Mouse (Mus musculus) spleen, postnatal 14 days (tissue): ENCODE results near the gene Itga2b.
"Not testable (repeated sequence)": the region's sequence is repeated elsewhere in the genome, so short reads cannot be mapped to it uniquely, and the experiment has no call there.

Source experiments
- DNase-seq, 2 experiments: peaks; one replicate each; pipeline ENCODE4 v3.0.0; 2021 to 2022; ENCODE audit warnings: low spot score in 2 of 2

The Itga2b gene

DNA sequence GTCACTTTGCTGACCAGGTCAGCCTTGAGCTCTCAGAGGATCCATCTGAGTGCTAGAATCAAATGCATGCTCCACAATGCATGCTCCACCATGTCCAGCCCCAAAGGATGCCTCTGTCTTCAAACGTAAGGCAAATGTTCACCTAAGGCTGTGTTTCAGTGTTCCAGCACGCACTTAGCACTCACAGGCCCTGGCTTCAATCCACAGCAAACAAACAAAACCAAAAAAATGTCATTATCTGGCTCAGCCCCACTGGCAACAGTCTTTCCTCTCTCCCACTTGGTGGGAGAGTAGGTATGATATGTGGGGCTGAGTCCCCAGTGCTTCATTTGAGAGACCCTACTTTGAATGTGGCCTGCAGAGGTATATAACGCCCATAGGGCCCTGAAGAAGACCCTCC lies 58.9 kb downstream of the Itga2b start:
- DNase-seq, result no peak

DNA sequence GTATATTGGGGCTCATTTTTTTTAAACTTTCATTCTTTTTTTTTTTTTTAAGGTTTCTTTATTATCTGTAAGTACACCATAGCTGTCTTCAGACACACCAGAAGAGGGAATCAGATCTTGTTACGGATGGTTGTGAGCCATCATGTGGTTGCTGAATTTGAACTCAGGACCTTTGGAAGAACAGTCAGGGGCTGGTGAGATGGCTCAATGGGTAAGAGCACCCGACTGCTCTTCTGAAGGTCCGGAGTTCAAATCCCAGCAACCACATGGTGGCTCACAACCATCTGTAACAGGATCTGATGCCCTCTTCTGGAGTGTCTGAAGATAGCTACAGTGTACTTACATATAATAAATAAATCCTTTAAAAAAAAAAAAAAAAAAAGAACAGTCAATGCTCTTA lies 59.6 kb downstream of the Itga2b start:
- DNase-seq, result not testable (repeated sequence)

DNA sequence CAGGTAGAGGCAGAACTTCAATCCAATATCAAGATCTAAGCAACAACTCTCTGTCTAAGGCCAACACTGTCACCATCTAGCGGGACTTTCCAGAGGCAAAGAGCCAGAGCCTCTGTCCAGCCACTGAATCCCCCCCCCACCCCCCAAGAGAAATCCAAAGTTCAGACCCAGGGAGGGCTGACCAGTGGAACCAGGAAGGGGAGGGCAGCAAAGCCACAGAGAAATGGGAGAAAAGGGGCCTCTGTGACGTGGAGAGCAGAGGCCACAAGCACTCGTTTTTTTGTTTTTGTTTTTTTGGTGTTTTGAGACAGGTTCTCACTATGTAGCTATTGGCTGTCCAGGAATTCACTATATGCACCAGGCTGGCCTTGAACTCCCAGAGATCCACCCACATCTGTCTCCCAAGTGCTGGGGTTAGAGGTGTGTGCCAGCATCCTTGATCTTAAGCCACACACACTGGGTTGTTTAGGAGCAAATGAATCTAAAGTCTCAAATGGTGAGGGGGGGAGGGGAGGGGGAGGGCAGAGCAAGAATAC lies 60.1 kb downstream of the Itga2b start:
- no peak for DNase-seq

DNA sequence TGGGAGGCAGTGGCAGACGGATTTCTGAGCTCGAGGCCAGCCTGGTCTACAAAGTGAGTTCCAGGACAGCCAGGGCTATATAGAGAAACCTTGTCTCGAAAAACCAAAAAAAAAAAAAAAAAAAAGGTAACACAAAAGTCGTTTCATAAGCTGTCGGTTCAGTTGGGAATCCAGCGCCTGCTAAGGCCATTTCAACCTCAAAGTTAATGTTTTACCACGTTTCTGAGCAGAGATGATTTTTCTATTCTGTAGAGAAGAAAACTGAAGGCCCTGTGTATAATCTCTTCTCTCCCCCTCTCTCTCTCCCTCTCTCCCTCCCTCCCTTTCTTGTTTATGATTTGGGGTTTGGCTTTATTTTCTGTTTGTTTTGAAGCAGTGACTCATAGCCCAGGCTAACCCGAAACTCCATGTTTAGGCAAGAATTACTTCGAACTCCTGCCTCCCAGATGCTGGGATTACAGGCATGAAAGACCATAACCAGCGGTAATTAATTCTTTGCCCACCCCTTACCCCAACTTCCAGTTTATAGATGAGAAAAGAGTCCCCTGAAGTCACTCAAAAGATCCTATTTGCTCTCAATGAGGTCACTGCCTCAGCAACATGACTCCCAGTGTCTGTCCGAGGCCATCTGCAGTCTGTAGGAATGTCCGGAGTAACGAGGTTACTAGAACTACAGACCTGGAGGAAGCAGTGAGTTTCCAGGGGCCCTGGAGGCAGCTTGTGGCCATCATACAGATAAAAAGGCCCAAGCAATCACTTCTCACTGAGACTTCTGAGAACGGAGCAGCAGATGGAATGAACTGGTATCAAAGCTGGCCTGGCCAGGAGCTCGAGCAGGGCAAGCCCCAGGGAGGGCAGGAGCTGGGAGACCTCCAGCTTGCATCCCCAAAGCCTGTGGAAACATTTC lies 60.8 kb downstream of the Itga2b start:
- no peak for DNase-seq

DNA sequence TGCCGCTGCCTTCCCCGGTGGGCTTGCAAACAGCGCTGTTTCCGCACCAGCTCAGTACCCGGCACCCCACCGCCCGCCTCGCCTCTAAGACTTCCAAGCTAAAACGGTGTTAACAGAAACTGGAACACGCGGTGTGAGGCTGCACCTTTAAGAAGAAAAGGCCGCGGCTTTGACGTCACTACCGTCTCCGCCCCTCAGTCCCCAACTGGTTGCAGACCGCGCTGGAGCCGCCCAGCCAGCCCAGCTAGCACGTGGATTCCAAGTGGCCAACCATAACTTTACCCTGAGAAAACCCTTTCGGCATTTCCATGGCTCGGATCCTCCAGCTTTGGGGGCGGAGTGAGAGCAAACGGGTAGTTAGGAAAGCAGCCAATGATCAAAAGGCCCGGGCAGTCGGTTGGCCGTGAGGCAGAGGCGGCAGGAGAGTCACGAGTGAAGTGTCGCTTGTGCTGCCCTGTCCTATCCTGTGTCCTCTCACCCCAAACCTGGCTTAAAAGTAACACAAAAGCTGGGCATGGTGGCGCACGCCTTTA lies 61.5 kb downstream of the Itga2b start:
- DNase-seq, result peak; percentile 91 to 95

DNA sequence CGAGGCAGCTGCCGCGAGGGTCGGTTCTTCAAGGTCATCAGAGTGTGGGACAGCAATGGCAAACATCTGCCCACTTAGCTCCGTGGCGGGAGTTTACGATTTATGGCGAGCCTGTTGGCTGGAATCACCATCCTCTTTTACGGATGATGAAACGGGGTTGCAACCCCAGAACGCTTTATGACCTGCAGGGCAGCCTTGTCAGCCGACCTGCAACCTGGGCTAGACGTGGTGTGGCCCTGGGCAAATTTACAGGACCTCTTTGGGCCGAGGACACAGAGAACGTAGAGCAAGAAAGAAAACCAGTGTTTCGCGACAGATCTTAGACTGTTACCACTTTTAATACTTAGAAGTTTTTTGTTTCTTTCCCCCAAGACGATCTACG lies 62.1 kb downstream of the Itga2b start, which contains the start of gene Slc25a39:
Gene Slc25a39 (minus strand): TSS at position 113 of the 382 bp plus-strand sequence.
- no peak for DNase-seq

DNA sequence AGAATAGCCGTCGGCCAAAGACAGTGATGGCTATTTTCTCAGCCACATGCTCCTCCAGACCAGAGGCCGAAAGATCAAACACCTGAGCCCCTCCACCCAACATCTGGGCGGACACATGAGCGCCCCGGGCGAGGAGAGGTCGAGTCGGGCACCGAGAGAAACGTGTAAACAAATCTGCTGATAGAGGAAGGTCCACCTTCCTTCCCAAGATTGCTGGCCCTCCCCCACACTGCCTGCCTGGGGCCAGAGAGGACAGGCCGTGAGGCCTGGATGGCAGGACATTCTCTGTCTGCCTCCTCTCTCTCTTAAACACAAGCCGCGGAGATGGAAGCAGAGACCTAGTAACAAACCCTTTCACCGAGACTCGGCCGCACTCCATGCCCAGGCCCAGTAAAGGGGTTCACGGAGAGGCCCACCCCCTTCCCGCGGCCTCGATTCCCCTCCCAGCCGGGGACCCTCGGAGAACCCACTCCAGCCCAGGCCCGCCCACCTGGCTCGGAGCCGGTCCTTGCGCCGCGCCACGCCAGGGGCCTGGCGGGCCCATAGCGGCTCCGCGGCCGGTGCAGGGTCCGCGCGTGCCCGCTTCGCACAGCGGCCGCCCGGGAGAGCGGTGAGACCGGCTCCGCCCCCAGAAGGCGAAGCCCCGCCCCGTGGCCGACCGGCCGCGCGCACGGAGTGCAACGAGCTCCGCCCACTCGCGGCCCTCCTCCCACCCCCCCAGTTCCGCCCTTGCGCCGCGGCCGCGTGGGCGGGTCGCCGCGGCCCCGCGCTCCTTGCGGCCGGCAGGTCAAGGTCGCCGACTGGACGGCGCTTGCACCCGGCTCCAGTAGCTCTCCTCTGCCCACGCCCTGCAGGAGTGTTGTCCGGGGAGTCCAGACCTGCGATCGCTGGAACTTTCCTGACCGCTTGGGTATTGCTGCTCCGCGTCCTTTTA lies 62.8 kb downstream of the Itga2b start:
- peak; percentile 93 to 96 for DNase-seq

DNA sequence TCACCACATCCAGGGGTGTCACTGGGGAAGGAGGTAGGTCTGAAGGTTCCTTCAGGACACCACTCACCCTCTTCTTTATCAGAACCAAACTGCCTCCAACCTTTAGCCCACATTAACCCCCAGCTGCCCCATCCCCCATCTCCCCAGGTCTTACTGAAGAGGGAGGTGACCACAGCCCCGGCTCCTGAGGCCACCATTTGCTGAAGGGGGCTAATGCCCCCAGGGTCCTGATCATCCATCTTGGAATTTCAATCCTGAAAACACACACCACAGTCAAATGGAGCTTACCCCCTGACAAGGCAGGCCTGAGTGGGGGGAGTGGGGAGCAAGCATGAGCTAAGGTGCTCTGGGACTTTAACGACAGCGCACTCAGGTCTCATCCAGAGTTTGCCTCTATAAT lies 63.5 kb downstream of the Itga2b start:
- no peak for DNase-seq

DNA sequence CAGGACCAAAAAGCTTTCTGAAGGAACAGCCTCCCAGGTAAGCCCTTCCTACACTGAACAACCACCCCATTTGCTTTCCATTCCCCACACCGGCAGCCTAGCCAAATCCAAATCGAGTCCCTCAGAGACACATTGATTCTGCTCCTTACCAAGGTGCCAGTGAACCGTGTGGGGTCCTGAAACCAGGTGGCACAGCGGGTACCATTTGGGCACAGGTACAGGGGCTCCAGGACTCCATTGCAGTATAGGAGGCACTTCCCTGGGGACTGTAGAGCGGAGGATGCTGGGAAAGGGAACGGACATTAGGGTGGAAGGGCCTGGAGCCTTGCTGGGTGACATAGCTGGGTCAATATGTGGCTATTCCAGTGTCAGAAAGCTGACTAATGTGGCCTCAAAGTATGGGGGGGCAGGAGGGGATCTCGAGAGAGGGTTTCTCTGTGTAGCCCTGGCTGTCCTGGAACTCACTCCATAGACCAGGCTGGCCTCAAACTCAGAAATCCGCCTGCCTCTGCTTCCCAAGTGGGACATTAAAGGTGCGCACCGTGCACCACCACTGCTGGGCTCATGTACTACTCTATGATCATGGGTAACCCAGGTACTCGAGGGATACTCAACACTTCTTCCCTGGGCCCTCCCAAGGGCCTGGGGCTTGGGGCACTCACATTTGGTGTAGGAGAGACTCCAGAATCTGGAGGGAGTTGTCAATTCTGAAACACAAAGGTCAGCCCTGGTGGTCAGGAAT lies 64.2 kb downstream of the Itga2b start:
- no peak for DNase-seq

DNA sequence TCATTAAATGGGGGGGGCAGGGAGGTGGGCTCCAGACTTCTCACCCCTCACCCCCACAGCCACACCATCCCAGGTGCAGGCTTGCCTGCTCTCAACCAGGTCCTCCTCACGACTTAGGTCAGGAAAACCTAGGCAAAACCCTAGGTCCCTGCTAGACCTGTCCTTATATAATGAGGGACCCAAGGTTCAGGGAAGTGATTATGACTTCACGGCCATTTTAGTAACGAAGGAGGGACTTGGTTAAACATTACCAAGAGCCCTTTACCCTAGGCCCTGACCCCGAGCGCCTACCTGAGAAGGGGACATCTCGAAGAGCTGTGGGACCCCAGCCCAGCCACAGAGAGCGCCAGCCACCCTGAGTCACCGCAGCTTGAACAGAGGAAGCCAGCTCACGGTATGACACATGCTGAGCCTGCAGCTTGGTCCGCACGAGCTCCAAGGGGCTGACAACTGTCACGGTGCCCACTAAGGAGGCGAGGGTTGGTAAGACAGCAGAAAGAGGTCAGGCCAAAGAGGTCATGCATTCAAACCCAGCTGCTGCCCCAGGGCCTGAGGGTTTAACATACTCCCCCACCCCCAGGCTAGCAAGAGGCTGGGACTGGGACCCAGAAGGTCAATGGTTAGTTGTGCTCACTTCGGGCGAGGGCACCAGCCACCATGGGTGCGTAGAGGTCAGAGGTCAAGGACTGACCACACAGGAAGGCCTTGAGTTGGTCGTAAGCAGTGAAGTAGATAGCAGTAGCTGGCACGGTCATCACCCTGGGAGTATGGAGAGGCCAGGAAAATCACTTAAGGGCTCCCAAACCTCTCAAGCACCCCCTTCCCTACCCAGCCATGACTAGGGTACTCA lies 65.5 kb downstream of the Itga2b start:
- DNase-seq, result no peak

DNA sequence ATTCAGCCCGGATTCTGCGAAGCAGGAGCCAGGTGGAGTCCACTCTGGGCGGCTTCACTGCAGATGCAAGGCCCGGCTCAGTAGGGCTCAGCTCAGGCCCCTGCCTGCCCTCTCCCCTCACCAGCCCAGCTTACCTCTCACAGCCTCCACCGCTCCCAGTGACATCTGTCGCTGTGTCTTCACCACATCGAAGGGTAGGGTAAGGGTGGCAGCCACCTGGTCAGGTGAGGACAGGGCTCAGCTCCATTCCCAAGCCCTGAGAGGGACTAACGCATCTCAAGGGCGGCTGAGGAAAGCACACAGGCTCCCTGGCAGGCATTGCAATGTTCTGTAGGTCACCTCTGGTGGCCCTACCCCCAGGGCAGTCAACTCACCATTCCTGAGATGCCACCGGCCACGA lies 66.3 kb downstream of the Itga2b start:
- DNase-seq, result no peak
